Mouse (Mus musculus): ENCODE measurements around the gene Phactr3.

GRCm38 (mm10) chr2:178326067-178326466, 207.3 kb downstream of the Phactr3 start:
- no peak for TF ChIP-seq MAFK (IDR thresholded peaks at IDR 0.05; ENCODE audit: insufficient read depth, low read depth, low read length)
- no peak for TF ChIP-seq CHD2 (IDR thresholded peaks at IDR 0.05; ENCODE audit: low read depth, low read length)

All from ES-E14 (cell line).